Mouse (Mus musculus) neural tube, embryonic 13.5 days (tissue): Measurements from ENCODE around the gene Gas7. TPM values are rescaled to one million over a fixed set of nuclear protein-coding genes. Genes with fewer than 3 reads are reported as not detected.

ENCODE experiments used
- ATAC-seq: fragments of 200-750 bp; cut with Nextera tagmentation; 2 replicates; pipeline ENCODE4 v1.8.0; 2017; ENCODE audit warnings: low read depth, mild to moderate bottlenecking, moderate TSS enrichment, moderate library complexity
- H3K27ac ChIP-seq: fragments of 300-500 bp; sonication (generic); replicated peaks from 2 replicates; pipeline ENCODE4 v1.5.1; 2015; ENCODE audit warnings: moderate library complexity, mild to moderate bottlenecking, inconsistent platforms
- H3K27me3 ChIP-seq: fragments of 300-500 bp; sonication (generic); 2 replicates; pipeline ENCODE4 v1.6.1; 2015; ENCODE audit warnings: mild to moderate bottlenecking, inconsistent platforms
- H3K36me3 ChIP-seq: fragments of 300-500 bp; sonication (generic); 2 replicates; pipeline ENCODE4 v1.6.1; 2015; ENCODE audit warnings: mild to moderate bottlenecking, inconsistent platforms
- H3K4me1 ChIP-seq: fragments of 300-500 bp; sonication (generic); replicated peaks from 2 replicates; pipeline ENCODE4 v1.6.1; 2015; ENCODE audit warnings: inconsistent platforms
- H3K4me2 ChIP-seq: fragments of 300-500 bp; sonication (generic); 2 replicates; pipeline ENCODE4 v1.6.1; 2015; ENCODE audit warnings: inconsistent platforms, mild to moderate bottlenecking, moderate library complexity
- H3K4me3 ChIP-seq: fragments of 300-500 bp; sonication (generic); 2 replicates; pipeline ENCODE4 v1.5.1; 2015; ENCODE audit warnings: mild to moderate bottlenecking, inconsistent platforms
- H3K9ac ChIP-seq: fragments of 300-500 bp; sonication (generic); 2 replicates; pipeline ENCODE4 v1.6.1; 2015; ENCODE audit warnings: moderate library complexity, mild to moderate bottlenecking, inconsistent platforms
- H3K9me3 ChIP-seq: fragments of 300-500 bp; sonication (generic); 2 replicates; pipeline ENCODE4 v1.6.1; 2016; ENCODE audit warnings: inconsistent platforms
- WGBS: fragments of 180-500 bp; shearing (Covaris S2); methylation state at CpG from one replicate; pipeline ENCODE4 v1.1.7; 2015; 5-methylcytosine and 5-hydroxymethylcytosine counted together
- polyA plus RNA-seq: library from polyadenylated mRNA; unstranded; fragments of >200 nt; fragmentation: Nextera tagmentation; extraction: Ambion mirVana; gene quantifications from 2 replicates; pipeline ENCODE4 v1.2.1, GENCODE M21; 2015

The Gas7 gene
- polyA plus RNA-seq, 1 experiment from 2014 or later: 12.8 TPM

- no peak for ATAC-seq
- H3K9me3 ChIP-seq: no peaks in the 10 kb centered on the region
- no peak overlapping the region for H3K9ac ChIP-seq
- H3K4me2 ChIP-seq: no peak overlapping the region
- H3K36me3 ChIP-seq: no peaks in the 10 kb centered on the region
- no peak overlapping the region for H3K27ac ChIP-seq
- no peaks in the 10 kb centered on the region for H3K27me3 ChIP-seq
- WGBS: 88% methylated on average over 8 of the region's 8 CpGs
- 0 out of 2 replicates have a peak, but pooled peaks cover 4% of the 10 kb centered on the region for H3K4me1 ChIP-seq
- H3K4me3 ChIP-seq: no peak overlapping the region
These were observed 108.9 kb downstream of the Gas7 start for GRCm38 (mm10) chr11:67564003-67564637.

GRCm38 (mm10) chr11:67565512-67565911, 110.3 kb downstream of the Gas7 start:
- WGBS: 22% methylated on average over 4 of the region's 4 CpGs
- H3K36me3 ChIP-seq: no peaks in the 10 kb centered on the region
- no peak overlapping the region for H3K4me3 ChIP-seq
- no peaks in the 10 kb centered on the region for H3K27me3 ChIP-seq
- H3K27ac ChIP-seq: no peak overlapping the region
- H3K4me1 ChIP-seq: peaks cover 3% of the 10 kb centered on the region; the same call in 1 of the 2 replicates
- ATAC-seq: no peak
- H3K4me2 ChIP-seq: no peak overlapping the region
- H3K9ac ChIP-seq: no peak overlapping the region
- H3K9me3 ChIP-seq: no peaks in the 10 kb centered on the region

- no peak overlapping the region for H3K4me2 ChIP-seq
- H3K27ac ChIP-seq: no peak overlapping the region
- ATAC-seq: no peak
- no peaks in the 10 kb centered on the region for H3K27me3 ChIP-seq
- H3K4me3 ChIP-seq: no peak overlapping the region
- H3K9me3 ChIP-seq: no peaks in the 10 kb centered on the region
- no peaks in the 10 kb centered on the region for H3K36me3 ChIP-seq
- H3K4me1 ChIP-seq: peaks cover 10% of the 10 kb centered on the region
- H3K9ac ChIP-seq: no peak overlapping the region
- WGBS: 83% methylated on average over 5 of the region's 5 CpGs
These were observed 111.5 kb downstream of the Gas7 start for GRCm38 (mm10) chr11:67566704-67567103.

GRCm38 (mm10) chr11:67567184-67567583, 111.9 kb downstream of the Gas7 start:
- Histone ChIP-seq H3K9ac (no peak overlapping the region), H3K4me1 (peaks cover 10% of the 10 kb centered on the region), H3K27ac (no peak overlapping the region), H3K4me3 (no peak overlapping the region), H3K9me3 (no peaks in the 10 kb centered on the region), H3K27me3 (no peaks in the 10 kb centered on the region), H3K36me3 (no peaks in the 10 kb centered on the region), H3K4me2 (no peak overlapping the region)
- ATAC-seq: no peak
- WGBS: 76% methylated on average over 5 of the region's 5 CpGs

- no peak overlapping the region for H3K9ac ChIP-seq
- H3K4me1 ChIP-seq: peaks cover 10% of the 10 kb centered on the region
- H3K27me3 ChIP-seq: no peaks in the 10 kb centered on the region
- no peak overlapping the region for H3K4me2 ChIP-seq
- no peaks in the 10 kb centered on the region for H3K9me3 ChIP-seq
- 82% methylated on average over 4 of the region's 4 CpGs for WGBS
- H3K36me3 ChIP-seq: no peaks in the 10 kb centered on the region
- no peak for ATAC-seq
- no peak overlapping the region for H3K27ac ChIP-seq
- H3K4me3 ChIP-seq: no peak overlapping the region
These were observed 112.8 kb downstream of the Gas7 start for GRCm38 (mm10) chr11:67567991-67568390.

GRCm38 (mm10) chr11:67568815-67569214, 113.6 kb downstream of the Gas7 start:
- Histone ChIP-seq H3K27me3 (no peaks in the 10 kb centered on the region), H3K4me3 (no peak overlapping the region), H3K27ac (no peak overlapping the region), H3K36me3 (no peaks in the 10 kb centered on the region), H3K4me2 (no peak overlapping the region), H3K9ac (no peak overlapping the region), H3K4me1 (peaks cover 10% of the 10 kb centered on the region), H3K9me3 (no peaks in the 10 kb centered on the region)
- no peak for ATAC-seq
- WGBS: 73% methylated on average over 5 of the region's 5 CpGs

GRCm38 (mm10) chr11:67570947-67571346, 115.7 kb downstream of the Gas7 start:
- 32% methylated on average over 8 of the region's 8 CpGs for WGBS
- Histone ChIP-seq H3K27me3 (no peaks in the 10 kb centered on the region), H3K4me2 (no peak overlapping the region), H3K9me3 (no peaks in the 10 kb centered on the region), H3K9ac (no peak overlapping the region), H3K27ac (no peak overlapping the region), H3K36me3 (no peaks in the 10 kb centered on the region), H3K4me3 (no peak overlapping the region), H3K4me1 (peaks cover 7% of the 10 kb centered on the region)
- no peak for ATAC-seq

GRCm38 (mm10) chr11:67574344-67574743, 119.1 kb downstream of the Gas7 start:
- ATAC-seq: no peak
- Histone ChIP-seq H3K27ac (no peak overlapping the region), H3K4me1 (peaks cover 7% of the 10 kb centered on the region), H3K4me3 (no peak overlapping the region), H3K36me3 (no peaks in the 10 kb centered on the region), H3K9ac (no peak overlapping the region), H3K9me3 (no peaks in the 10 kb centered on the region), H3K27me3 (no peaks in the 10 kb centered on the region), H3K4me2 (no peak overlapping the region)
- WGBS: 88% methylated on average over 5 of the region's 5 CpGs

GRCm38 (mm10) chr11:67577472-67577871, 122.2 kb downstream of the Gas7 start:
- 0 out of 2 replicates have a peak, but pooled peaks cover 11% of the 10 kb centered on the region for H3K4me1 ChIP-seq
- no peak overlapping the region for H3K4me2 ChIP-seq
- no peaks in the 10 kb centered on the region for H3K36me3 ChIP-seq
- no peaks in the 10 kb centered on the region for H3K9me3 ChIP-seq
- WGBS: 71% methylated on average over 5 of the region's 5 CpGs
- H3K4me3 ChIP-seq: no peak overlapping the region
- no peak overlapping the region for H3K27ac ChIP-seq
- no peak for ATAC-seq
- H3K27me3 ChIP-seq: no peaks in the 10 kb centered on the region
- H3K9ac ChIP-seq: no peak overlapping the region

- Histone ChIP-seq H3K9me3 (no peaks in the 10 kb centered on the region), H3K4me2 (no peak overlapping the region), H3K4me3 (no peak overlapping the region), H3K36me3 (no peaks in the 10 kb centered on the region), H3K27me3 (no peaks in the 10 kb centered on the region), H3K9ac (no peak overlapping the region), H3K27ac (no peak overlapping the region), H3K4me1 (0 out of 2 replicates have a peak, but pooled peaks cover 11% of the 10 kb centered on the region)
- 73% methylated on average over 4 of the region's 4 CpGs for WGBS
- ATAC-seq: no peak
These were observed 122.8 kb downstream of the Gas7 start for GRCm38 (mm10) chr11:67577994-67578393.

- Histone ChIP-seq H3K27ac (no peak overlapping the region; the same call in 1 of the 2 replicates), H3K27me3 (no peaks in the 10 kb centered on the region), H3K4me2 (no peak overlapping the region), H3K36me3 (no peaks in the 10 kb centered on the region), H3K4me1 (0 out of 2 replicates have a peak, but pooled peaks cover 11% of the 10 kb centered on the region), H3K4me3 (no peak overlapping the region), H3K9me3 (no peaks in the 10 kb centered on the region), H3K9ac (no peak overlapping the region)
- WGBS: 78% methylated on average over 9 of the region's 9 CpGs
- ATAC-seq: no peak
These were observed 123.9 kb downstream of the Gas7 start for GRCm38 (mm10) chr11:67579136-67579535.

GRCm38 (mm10) chr11:67581549-67581948, 126.3 kb downstream of the Gas7 start:
- Histone ChIP-seq H3K36me3 (no peaks in the 10 kb centered on the region), H3K4me2 (no peak overlapping the region), H3K4me3 (no peak overlapping the region), H3K27ac (no peak overlapping the region), H3K9ac (no peak overlapping the region), H3K9me3 (no peaks in the 10 kb centered on the region), H3K4me1 (0 out of 2 replicates have a peak, but pooled peaks cover 11% of the 10 kb centered on the region), H3K27me3 (no peaks in the 10 kb centered on the region)
- no peak for ATAC-seq
- 50% methylated on average over 7 of the region's 7 CpGs for WGBS

- Histone ChIP-seq H3K36me3 (no peaks in the 10 kb centered on the region), H3K9ac (no peak overlapping the region), H3K9me3 (no peaks in the 10 kb centered on the region), H3K4me1 (0 out of 2 replicates have a peak, but pooled peaks cover 11% of the 10 kb centered on the region), H3K4me3 (no peak overlapping the region), H3K27me3 (no peaks in the 10 kb centered on the region), H3K27ac (no peak overlapping the region), H3K4me2 (no peak overlapping the region)
- 93% methylated on average over 4 of the region's 4 CpGs for WGBS
- ATAC-seq: no peak
These were observed 127.3 kb downstream of the Gas7 start for GRCm38 (mm10) chr11:67582570-67582969.
